Mouse (Mus musculus) thymus, postnatal 0 days (tissue): ENCODE measurements around the gene Olfr196. TPM values are rescaled to one million over a fixed set of nuclear protein-coding genes. Genes with fewer than 3 reads are reported as not detected.
"Not testable (repeated sequence)": the region's sequence is repeated elsewhere in the genome, so short reads cannot be mapped to it uniquely, and the experiment has no call there.

Source experiments
- DNase-seq: peaks from one replicate; pipeline ENCODE4 v3.0.0-alpha.2; 2015; ENCODE audit warnings: low spot score
- polyA plus RNA-seq: library from polyadenylated mRNA; unstranded; fragments of >200 nt; fragmentation: Nextera tagmentation; extraction: Ambion mirVana; gene quantifications from 2 replicates; pipeline ENCODE4 v1.2.1, GENCODE M21; 2015

Gene Olfr196
- not detected in 2 replicates for polyA plus RNA-seq

GRCm38 (mm10) chr16:59170354-59170753 lies at the start of gene Olfr196:
Gene Olfr196, minus strand, starts transcription at chr16:59170454.
- no peak for DNase-seq

GRCm38 (mm10) chr16:59219667-59220066 lies 49.4 kb upstream of the Olfr196 start, which contains the start of gene Olfr199:
Gene Olfr199, minus strand, starts transcription at chr16:59219767.
- not testable (repeated sequence) for DNase-seq

GRCm38 (mm10) chr16:59217861-59218260 lies 47.6 kb upstream of the Olfr196 start:
- DNase-seq: not testable (repeated sequence)

GRCm38 (mm10) chr16:59203433-59203832 lies 33.2 kb upstream of the Olfr196 start, which contains the start of gene Olfr198:
Gene Olfr198, minus strand, starts transcription at chr16:59203533.
- not testable (repeated sequence) for DNase-seq

- no peak for DNase-seq
Observed at GRCm38 (mm10) chr16:59151996-59152395, 18.3 kb downstream of the Olfr196 start.

GRCm38 (mm10) chr16:59146746-59147145 lies 23.5 kb downstream of the Olfr196 start, which contains the start of gene Olfr195:
Gene Olfr195, plus strand, starts transcription at chr16:59147046.
- DNase-seq: no peak

- DNase-seq: no peak
Observed at GRCm38 (mm10) chr16:59141105-59141504, 29.1 kb downstream of the Olfr196 start.

- DNase-seq: no peak
Observed at GRCm38 (mm10) chr16:59130740-59131139, 39.5 kb downstream of the Olfr196 start.

GRCm38 (mm10) chr16:59120969-59121368 lies 49.3 kb downstream of the Olfr196 start, which contains the start of gene Olfr194:
Gene Olfr194, minus strand, starts transcription at chr16:59121069.
- DNase-seq: no peak

Other genes starting within 250 kb of the Olfr196 start
- gene Olfr181, start 241.7 kb downstream of the Olfr196 start, polyA plus RNA-seq: not detected in 2 replicates
- not detected in 2 replicates for gene Olfr180, start 241.1 kb downstream of the Olfr196 start, polyA plus RNA-seq
- gene Olfr183, start 175.1 kb downstream of the Olfr196 start, polyA plus RNA-seq: not detected in 2 replicates
- gene Olfr186, start 140.2 kb downstream of the Olfr196 start, polyA plus RNA-seq: not detected in 2 replicates
- not detected in 2 replicates for gene Olfr187, start 130.7 kb downstream of the Olfr196 start, polyA plus RNA-seq
- not detected in 2 replicates for gene Olfr190, start 92.4 kb downstream of the Olfr196 start, polyA plus RNA-seq
- gene Olfr191, start 80.6 kb downstream of the Olfr196 start, polyA plus RNA-seq: not detected in 2 replicates
- not detected in 2 replicates for gene Olfr193, start 58.6 kb downstream of the Olfr196 start, polyA plus RNA-seq
- gene Olfr194, start 49.4 kb downstream of the Olfr196 start, polyA plus RNA-seq: not detected in 2 replicates
- gene Olfr195, start 23.4 kb downstream of the Olfr196 start, polyA plus RNA-seq: not detected in 2 replicates
- not detected in 2 replicates for gene Olfr198, start 33.1 kb upstream of the Olfr196 start, polyA plus RNA-seq
- gene Olfr199, start 49.3 kb upstream of the Olfr196 start, polyA plus RNA-seq: not detected in 2 replicates
- gene Olfr201, start 102.2 kb upstream of the Olfr196 start, polyA plus RNA-seq: not detected in 2 replicates
- gene Olfr202, start 116.3 kb upstream of the Olfr196 start, polyA plus RNA-seq: not detected in 2 replicates
- gene Olfr203, start 128.4 kb upstream of the Olfr196 start, polyA plus RNA-seq: not detected in 2 replicates
- gene Olfr204, start 147.8 kb upstream of the Olfr196 start, polyA plus RNA-seq: not detected in 2 replicates
- gene Olfr205, start 160.7 kb upstream of the Olfr196 start, polyA plus RNA-seq: not detected in 2 replicates
- not detected in 2 replicates for gene Olfr206, start 178.8 kb upstream of the Olfr196 start, polyA plus RNA-seq
- gene Olfr209, start 193.5 kb upstream of the Olfr196 start, polyA plus RNA-seq: not detected in 2 replicates
- gene Gabrr3, start 236.9 kb upstream of the Olfr196 start, polyA plus RNA-seq: not detected in 2 replicates